Mouse (Mus musculus): Measurements from ENCODE around the gene Rbms1. TPM values are rescaled to one million over a fixed set of nuclear protein-coding genes. Genes with fewer than 3 reads are reported as not detected.

The Rbms1 gene
- total and polyA plus RNA-seq, 2 experiments from 2014 or later, result 16.2 to 38.2 TPM

DNA sequence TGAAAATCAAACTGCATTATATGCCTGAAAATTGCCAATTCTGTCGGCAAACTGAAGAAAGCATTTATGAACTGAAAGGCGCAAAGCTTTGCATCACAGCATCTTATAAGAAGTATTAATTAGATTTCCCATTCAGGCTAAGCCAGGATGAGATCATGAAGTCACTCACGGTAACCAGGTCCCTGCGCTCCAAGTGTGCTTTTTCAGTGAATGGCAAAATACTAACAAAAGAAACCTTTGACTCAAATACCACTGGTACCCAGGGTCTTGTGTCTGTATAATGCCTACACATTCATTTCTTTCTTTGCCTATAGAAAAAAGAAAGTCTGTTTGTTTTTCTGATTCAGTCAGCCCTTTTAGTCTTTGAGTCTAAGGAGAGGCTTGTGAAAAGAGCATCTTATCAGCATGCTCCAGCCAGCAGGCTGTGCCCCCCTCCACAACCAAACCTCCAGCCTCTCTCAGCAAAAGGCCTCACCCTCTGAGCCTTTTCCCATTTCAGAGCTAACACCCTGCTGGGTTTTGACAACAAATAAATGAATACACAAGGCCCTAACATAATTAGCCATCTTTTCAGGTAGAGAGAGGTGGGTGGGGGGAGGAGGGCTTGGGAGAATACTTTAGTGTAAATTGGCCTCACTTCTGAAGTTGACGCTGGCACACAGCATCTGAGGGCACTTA lies 83.7 kb downstream of the Rbms1 start:
- H3K4me3 ChIP-seq (ENCODE audit: low read depth, low read length), result no peak overlapping the region

DNA sequence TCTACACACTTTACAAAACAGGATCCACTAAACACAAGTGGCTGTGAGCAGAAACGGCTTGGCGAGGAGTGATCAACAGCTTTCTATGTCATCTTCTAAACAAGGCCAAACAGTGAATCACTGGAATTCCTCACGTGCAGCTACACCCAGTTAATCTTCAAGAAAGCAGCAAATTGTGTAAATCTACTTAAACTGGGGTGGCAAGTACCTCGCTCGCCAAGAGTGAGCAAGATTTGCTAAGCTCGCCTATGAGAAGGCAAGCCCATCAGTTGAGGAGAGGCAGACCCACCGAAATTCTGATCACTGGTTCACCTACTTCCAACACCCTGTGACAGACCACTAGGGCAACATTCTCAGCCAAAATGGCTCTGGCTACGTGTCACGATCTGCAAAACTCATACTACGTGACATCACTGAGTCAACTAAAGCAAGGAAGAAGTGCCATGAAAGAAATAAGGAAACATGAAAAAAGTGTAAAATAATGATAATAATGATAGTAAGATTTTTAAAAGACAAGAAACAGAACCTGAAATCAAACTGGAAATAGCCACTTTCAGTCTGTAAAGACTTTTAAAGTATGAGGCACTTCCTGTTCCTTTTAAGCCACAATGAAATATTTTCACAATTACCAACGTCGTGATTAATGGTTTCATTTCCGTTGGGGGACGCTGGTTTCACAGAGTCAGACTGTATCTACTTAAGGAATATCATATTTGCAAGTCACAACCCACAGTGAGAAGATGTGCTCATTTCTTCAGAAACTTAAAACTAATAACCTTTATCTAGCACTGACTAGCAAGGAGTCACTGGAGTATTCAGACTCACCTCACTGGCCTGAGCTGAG lies 85.2 kb downstream of the Rbms1 start:
- Histone ChIP-seq H3K4me1 (ENCODE audit: insufficient read depth) (no peaks in the 10 kb centered on the region), H3K4me3 (ENCODE audit: low read depth, low read length) (no peak overlapping the region), H3K9me3 (ENCODE audit: low read length) (no peaks in the 10 kb centered on the region), H3K27me3 (ENCODE audit: insufficient read depth, low read length) (peaks cover 24% of the 10 kb centered on the region), H3K36me3 (ENCODE audit: insufficient read depth) (no peaks in the 10 kb centered on the region), H3K9ac (no peak overlapping the region), H3K27ac (ENCODE audit: low read depth, low read length) (no peak overlapping the region), H3K4me2 (ENCODE audit: low read depth) (no peak overlapping the region)
- no peak for TF ChIP-seq CTCF (IDR thresholded peaks at IDR 0.05; ENCODE audit: low read depth)
- no peak for DNase-seq
- no peak for ATAC-seq
- WGBS, result 77% methylated on average over 14 of the region's 14 CpGs

More for the DNA sequence above, 83.7 kb downstream of the Rbms1 start:
- Histone ChIP-seq H3K4me2 (ENCODE audit: low read depth) (0 out of 2 replicates have a peak overlapping the region, but pooled peaks have one; percentile 92), H3K4me1 (ENCODE audit: insufficient read depth) (no peaks in the 10 kb centered on the region), H3K27me3 (ENCODE audit: insufficient read depth, low read length) (peaks cover 24% of the 10 kb centered on the region), H3K9me3 (ENCODE audit: low read length) (no peaks in the 10 kb centered on the region), H3K9ac (no peak overlapping the region), H3K27ac (ENCODE audit: low read depth, low read length) (no peak overlapping the region), H3K36me3 (ENCODE audit: insufficient read depth) (no peaks in the 10 kb centered on the region)
- TF ChIP-seq CTCF (IDR thresholded peaks at IDR 0.05; ENCODE audit: low read depth), result no peak
- no peak for ATAC-seq
- 19% methylated on average over 5 of the region's 5 CpGs for WGBS
- peak; percentile 10 for DNase-seq

GRCm38 (mm10) chr2:60876891-60877290 lies 86.1 kb downstream of the Rbms1 start:
- no peak for TF ChIP-seq CTCF (IDR thresholded peaks at IDR 0.05; ENCODE audit: low read depth)
- H3K9ac ChIP-seq, result no peak overlapping the region
- H3K4me3 ChIP-seq (ENCODE audit: low read depth, low read length), result no peak overlapping the region
- H3K27me3 ChIP-seq (ENCODE audit: insufficient read depth, low read length), result peaks cover 24% of the 10 kb centered on the region
- H3K4me2 ChIP-seq (ENCODE audit: low read depth), result no peak overlapping the region
- no peak overlapping the region for H3K27ac ChIP-seq (ENCODE audit: low read depth, low read length)
- WGBS, result 49% methylated on average over 2 of the region's 2 CpGs
- H3K9me3 ChIP-seq (ENCODE audit: low read length), result no peaks in the 10 kb centered on the region
- no peaks in the 10 kb centered on the region for H3K4me1 ChIP-seq (ENCODE audit: insufficient read depth)
- ATAC-seq (no peak), DNase-seq (no peak)
- no peaks in the 10 kb centered on the region for H3K36me3 ChIP-seq (ENCODE audit: insufficient read depth)

- Histone ChIP-seq H3K4me3 (ENCODE audit: low read depth, low read length) (no peak overlapping the region), H3K9ac (no peak overlapping the region), H3K27ac (ENCODE audit: low read depth, low read length) (no peak overlapping the region), H3K4me1 (ENCODE audit: insufficient read depth) (no peaks in the 10 kb centered on the region), H3K9me3 (ENCODE audit: low read length) (no peaks in the 10 kb centered on the region), H3K36me3 (ENCODE audit: insufficient read depth) (no peaks in the 10 kb centered on the region), H3K4me2 (ENCODE audit: low read depth) (no peak overlapping the region), H3K27me3 (ENCODE audit: insufficient read depth, low read length) (peaks cover 8% of the 10 kb centered on the region)
- DNase-seq (no peak), ATAC-seq (no peak)
- WGBS, result 79% methylated on average over 7 of the region's 7 CpGs
- TF ChIP-seq CTCF (IDR thresholded peaks at IDR 0.05; ENCODE audit: low read depth), result no peak
Measured at GRCm38 (mm10) chr2:60872095-60872811, 90.7 kb downstream of the Rbms1 start.

DNA sequence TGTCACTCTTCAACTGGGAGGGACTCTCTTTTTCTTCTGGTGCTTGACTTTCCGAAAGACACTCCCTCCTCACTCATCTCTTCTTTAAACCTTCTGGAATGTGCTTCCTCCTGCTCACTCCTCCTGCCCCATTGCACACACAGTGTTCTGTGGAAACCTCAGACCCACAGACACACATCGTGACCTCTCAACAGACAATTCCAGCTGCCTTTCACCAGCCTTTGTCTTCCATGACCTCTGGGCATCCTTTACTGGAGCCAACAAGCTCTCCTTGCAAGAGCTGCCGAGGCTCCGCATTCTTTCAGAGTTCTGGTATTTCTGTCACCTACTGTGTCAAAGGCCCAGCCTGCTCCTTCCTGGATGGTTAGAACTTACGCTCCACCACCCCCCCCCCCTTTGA lies 92.0 kb downstream of the Rbms1 start:
- H3K4me2 ChIP-seq (ENCODE audit: low read depth), result no peak overlapping the region
- H3K36me3 ChIP-seq (ENCODE audit: insufficient read depth), result no peaks in the 10 kb centered on the region
- H3K27me3 ChIP-seq (ENCODE audit: insufficient read depth, low read length), result peaks cover 7% of the 10 kb centered on the region
- no peaks in the 10 kb centered on the region for H3K9me3 ChIP-seq (ENCODE audit: low read length)
- WGBS, result 38% methylated on average over 5 of the region's 5 CpGs
- H3K4me1 ChIP-seq (ENCODE audit: insufficient read depth), result no peaks in the 10 kb centered on the region
- no peak overlapping the region for H3K4me3 ChIP-seq (ENCODE audit: low read depth, low read length)
- ATAC-seq, result no peak
- no peak for DNase-seq
- TF ChIP-seq CTCF (IDR thresholded peaks at IDR 0.05; ENCODE audit: low read depth), result no peak
- no peak overlapping the region for H3K27ac ChIP-seq (ENCODE audit: low read depth, low read length)
- H3K9ac ChIP-seq, result no peak overlapping the region

DNA sequence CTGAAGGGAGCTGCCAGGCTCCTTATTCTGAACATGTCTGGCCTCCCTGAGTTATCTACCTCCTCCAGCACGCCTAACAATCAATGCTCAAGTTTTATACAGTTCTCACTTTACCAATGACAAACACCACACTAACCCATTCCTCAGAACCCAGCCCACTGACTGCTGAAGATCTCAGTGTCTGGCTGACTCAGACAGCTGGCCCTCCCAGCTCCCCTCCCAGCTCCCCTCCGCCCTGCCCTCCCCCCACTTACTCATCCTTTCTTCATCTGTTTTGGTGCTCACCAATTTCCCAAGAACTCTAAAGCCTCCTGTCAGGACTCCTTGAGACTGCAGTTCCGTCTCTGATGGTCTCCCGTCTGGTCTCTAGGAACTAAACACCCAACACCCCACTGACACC lies 92.5 kb downstream of the Rbms1 start:
- no peak overlapping the region for H3K27ac ChIP-seq (ENCODE audit: low read depth, low read length)
- H3K36me3 ChIP-seq (ENCODE audit: insufficient read depth), result no peaks in the 10 kb centered on the region
- no peak overlapping the region for H3K4me3 ChIP-seq (ENCODE audit: low read depth, low read length)
- no peak overlapping the region for H3K9ac ChIP-seq
- no peak for ATAC-seq
- H3K9me3 ChIP-seq (ENCODE audit: low read length), result no peaks in the 10 kb centered on the region
- H3K4me2 ChIP-seq (ENCODE audit: low read depth), result no peak overlapping the region
- H3K4me1 ChIP-seq (ENCODE audit: insufficient read depth), result no peaks in the 10 kb centered on the region
- WGBS, result 47% methylated on average over 4 of the region's 4 CpGs
- no peak for TF ChIP-seq CTCF (IDR thresholded peaks at IDR 0.05; ENCODE audit: low read depth)
- H3K27me3 ChIP-seq (ENCODE audit: insufficient read depth, low read length), result peaks cover 3% of the 10 kb centered on the region
- no peak for DNase-seq

Measured in forebrain, postnatal 0 days (tissue).